Mouse (Mus musculus): Measurements from ENCODE around the gene Furin.

DNA sequence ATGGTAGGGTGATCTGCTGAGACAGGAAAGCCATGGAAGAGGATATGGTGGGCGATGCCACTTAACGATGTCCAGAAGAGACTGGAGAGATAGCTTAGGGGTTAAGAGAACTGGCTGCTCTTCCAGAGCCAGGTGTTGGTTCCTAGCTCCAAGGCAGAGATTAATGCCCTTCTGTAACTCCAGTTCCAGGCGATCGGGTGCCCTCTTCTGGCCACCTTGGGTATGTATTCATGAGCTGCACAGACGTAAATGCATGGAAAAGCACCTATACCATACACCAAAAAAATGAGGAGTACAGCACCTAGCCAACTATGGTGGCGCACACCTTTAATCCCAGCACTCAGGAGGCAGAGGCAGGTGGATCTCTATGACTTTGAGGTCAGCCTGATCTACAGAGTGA is 19.5 kb upstream of the Furin start:
- TF ChIP-seq CTCF (IDR thresholded peaks at IDR 0.05; ENCODE audit: low read depth, low read length) (peak; percentile 31; the same call in 1 of the 2 replicates), GATA1 (IDR thresholded peaks at IDR 0.05; ENCODE audit: borderline replicate concordance, low read length) (no peak), POLR2AphosphoS5 (IDR thresholded peaks at IDR 0.05; ENCODE audit: insufficient replicate concordance, low read depth, low read length) (no peak), TAL1 (conservative IDR thresholded peaks at IDR 0.05; ENCODE audit: low read depth, low read length) (no peak)
